Mouse (Mus musculus) lung, embryonic 16.5 days (tissue): ENCODE data around the gene Cep57. TPM values are rescaled to one million over a fixed set of nuclear protein-coding genes. Genes with fewer than 3 reads are reported as not detected.

Experiments used
- ATAC-seq: fragments of 200-750 bp; cut with Nextera tagmentation; 2 replicates; pipeline ENCODE4 v1.8.0; 2017; ENCODE audit warnings: low read depth, mild to moderate bottlenecking, moderate library complexity
- H3K27ac ChIP-seq: fragments of 300-500 bp; sonication (generic); 2 replicates; pipeline ENCODE4 v1.5.1; 2014; ENCODE audit warnings: mild to moderate bottlenecking, control low read depth, low read length
- H3K27me3 ChIP-seq: fragments of 300-500 bp; sonication (generic); 2 replicates; pipeline ENCODE4 v1.6.1; 2014; ENCODE audit warnings: low read depth, low read length, mixed read lengths; ENCODE audit not compliant: control insufficient read depth, insufficient read depth
- H3K36me3 ChIP-seq: fragments of 300-500 bp; sonication (generic); 2 replicates; pipeline ENCODE4 v1.6.1; 2014; ENCODE audit warnings: low read length; ENCODE audit not compliant: control insufficient read depth, insufficient read depth
- H3K4me1 ChIP-seq: fragments of 300-500 bp; sonication (generic); replicated peaks from 2 replicates; pipeline ENCODE4 v1.6.1; 2014; ENCODE audit warnings: low read length, mixed read lengths; ENCODE audit not compliant: control insufficient read depth, insufficient read depth
- H3K4me2 ChIP-seq: fragments of 300-500 bp; sonication (generic); 2 replicates; pipeline ENCODE4 v1.6.1; 2014; ENCODE audit warnings: low read depth, low read length, control low read depth
- H3K4me3 ChIP-seq: fragments of 300-500 bp; sonication (generic); 2 replicates; pipeline ENCODE4 v1.5.1; 2014; ENCODE audit warnings: mild to moderate bottlenecking, low read length, control low read depth
- H3K9ac ChIP-seq: fragments of 300-500 bp; sonication (generic); 2 replicates; pipeline ENCODE4 v1.6.1; 2014; ENCODE audit warnings: low read length, control low read depth
- H3K9me3 ChIP-seq: fragments of 300-500 bp; sonication (generic); 2 replicates; pipeline ENCODE4 v1.6.1; 2016; ENCODE audit warnings: low read length; ENCODE audit not compliant: control insufficient read depth
- WGBS: fragments of 180-500 bp; shearing (Covaris S2); extraction: QIAGEN DNeasy Blood & Tissue Kit; methylation state at CpG from one replicate; pipeline ENCODE4 v1.1.7; 2014; 5-methylcytosine and 5-hydroxymethylcytosine counted together
- polyA plus RNA-seq: library from polyadenylated mRNA; unstranded; fragments of >200 nt; fragmentation: Nextera tagmentation; extraction: Ambion mirVana; gene quantifications from 2 replicates; pipeline ENCODE4 v1.2.1, GENCODE M21; 2015

Gene Cep57
- polyA plus RNA-seq, 1 experiment from 2014 or later, result 52.7 TPM

- no peak for ATAC-seq
- no peaks in the 10 kb centered on the region for H3K9me3 ChIP-seq
- no peaks in the 10 kb centered on the region for H3K4me1 ChIP-seq
- H3K36me3 ChIP-seq, result no peaks in the 10 kb centered on the region
- 66% methylated on average over 2 of the region's 2 CpGs for whole genome bisulfite sequencing
- no peak overlapping the region for H3K27ac ChIP-seq
- H3K27me3 ChIP-seq, result no peaks in the 10 kb centered on the region
- H3K4me2 ChIP-seq, result no peak overlapping the region
- H3K4me3 ChIP-seq, result no peak overlapping the region
- no peak overlapping the region for H3K9ac ChIP-seq
Observed at GRCm38 (mm10) chr9:13765624-13766023, 61.3 kb downstream of the Cep57 start.

- Histone ChIP-seq H3K27me3 (no peaks in the 10 kb centered on the region), H3K4me3 (no peak overlapping the region), H3K4me2 (no peak overlapping the region), H3K36me3 (peaks cover 3% of the 10 kb centered on the region; the same call in 1 of the 2 replicates), H3K27ac (no peak overlapping the region), H3K9ac (no peak overlapping the region), H3K4me1 (no peaks in the 10 kb centered on the region), H3K9me3 (peaks cover 6% of the 10 kb centered on the region; the same call in 1 of the 2 replicates)
- WGBS, result 86% methylated on average over 3 of the region's 3 CpGs
- no peak for ATAC-seq
Observed at GRCm38 (mm10) chr9:13760430-13760829, 66.5 kb downstream of the Cep57 start.

Other genes starting within 250 kb of the Cep57 start
- gene Mtmr2, start 78.7 kb downstream of the Cep57 start, polyA plus RNA-seq, result 84.1 and 88.3 TPM in 2 replicates
- 21.2 and 21.5 TPM in 2 replicates for gene Fam76b, start 609 bp upstream of the Cep57 start, polyA plus RNA-seq